Mouse (Mus musculus): Measurements from ENCODE around the gene Cts3. TPM values are rescaled to one million over a fixed set of nuclear protein-coding genes. Genes with fewer than 3 reads are reported as not detected.

Gene Cts3
- polyA plus RNA-seq (2015; fragmentation: Illumina TruSeq; extraction: RNeasy Lipid Tissue Mini Kit (QIAGEN cat#74804); ENCODE audit: insufficient read depth, low replicate concordance), result not detected

GRCm38 (mm10) chr13:61570027-61570426, at the start of gene Cts3:
TSS of gene Cts3 (minus strand) at chr13:61570127.

GRCm38 (mm10) chr13:61568074-61568473, 1.9 kb downstream of the Cts3 start, which contains the start of gene Gm49352:
TSS of gene Gm49352 (minus strand) at chr13:61568174.

DNA sequence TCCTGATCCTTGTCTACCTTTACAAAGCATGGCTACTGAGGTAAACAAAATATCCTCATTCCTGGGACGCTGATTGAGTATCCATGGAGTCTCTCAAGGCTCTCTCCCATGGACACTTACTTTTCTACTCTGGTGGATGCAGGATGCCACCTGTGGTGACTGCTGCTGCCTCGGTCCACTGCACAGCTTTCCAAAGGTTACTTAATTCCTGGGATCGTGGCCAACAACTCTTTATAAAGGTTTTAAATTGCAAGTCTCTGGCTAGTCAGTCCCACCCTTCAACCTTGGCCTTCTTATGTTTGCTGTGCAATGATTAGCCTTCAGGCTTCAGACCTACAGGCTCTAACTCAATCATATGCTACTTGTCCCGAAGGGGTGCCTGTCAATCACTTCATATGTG, 28.3 kb downstream of the Cts3 start, which contains the start of gene Ctsm:
Gene Ctsm (minus strand): TSS at position 209 of the 400 bp plus-strand sequence.

Other genes with a start within 250 kb of the Cts3 start
- gene Cts7, start 211.9 kb downstream of the Cts3 start, polyA plus RNA-seq (2015; fragmentation: Illumina TruSeq; extraction: RNeasy Lipid Tissue Mini Kit (QIAGEN cat#74804); ENCODE audit: insufficient read depth, low replicate concordance), result not detected
- not detected for gene Ctsm, start 28.3 kb downstream of the Cts3 start, polyA plus RNA-seq (2015; fragmentation: Illumina TruSeq; extraction: RNeasy Lipid Tissue Mini Kit (QIAGEN cat#74804); ENCODE audit: insufficient read depth, low replicate concordance)
- not detected for gene Gm49352, start 2.0 kb downstream of the Cts3 start, polyA plus RNA-seq (2015; fragmentation: Illumina TruSeq; extraction: RNeasy Lipid Tissue Mini Kit (QIAGEN cat#74804); ENCODE audit: insufficient read depth, low replicate concordance)